Mouse (Mus musculus) hindbrain, embryonic 16.5 days (tissue): ENCODE measurements at regions not wholly inside any gene's neighbourhood (a gene's known extent, or its start where the extent isn't known, plus 50 kb on each side); places are given as distances from the start of the nearest gene placed in this dataset.

Experiments used
- ATAC-seq: fragments of 200-750 bp; cut with Nextera tagmentation; 2 replicates; pipeline ENCODE4 v1.8.0; 2017; ENCODE audit warnings: moderate TSS enrichment, moderate library complexity
- H3K27ac ChIP-seq: fragments of 300-500 bp; sonication (generic); 2 replicates; pipeline ENCODE4 v1.5.1; 2014; ENCODE audit warnings: low read depth, mild to moderate bottlenecking, control low read depth, low read length, moderate library complexity
- H3K27me3 ChIP-seq: fragments of 300-500 bp; sonication (generic); replicated peaks from 2 replicates; pipeline ENCODE4 v1.6.1; 2014; ENCODE audit warnings: low read length; ENCODE audit not compliant: control insufficient read depth, insufficient read depth
- H3K36me3 ChIP-seq: fragments of 300-500 bp; sonication (generic); 2 replicates; pipeline ENCODE4 v1.6.1; 2014; ENCODE audit warnings: mild to moderate bottlenecking, low read length, moderate library complexity, mixed read lengths; ENCODE audit not compliant: control insufficient read depth, insufficient read depth
- H3K4me1 ChIP-seq: fragments of 300-500 bp; sonication (generic); 2 replicates; pipeline ENCODE4 v1.6.1; 2014; ENCODE audit warnings: low read depth, low read length; ENCODE audit not compliant: control insufficient read depth, insufficient read depth
- H3K4me2 ChIP-seq: fragments of 300-500 bp; sonication (generic); 2 replicates; pipeline ENCODE4 v1.6.1; 2014; ENCODE audit warnings: mild to moderate bottlenecking, low read length, control low read depth, moderate library complexity
- H3K4me3 ChIP-seq: fragments of 300-500 bp; sonication (generic); 2 replicates; pipeline ENCODE4 v1.5.1; 2014; ENCODE audit warnings: mild to moderate bottlenecking, low read length, control low read depth, moderate library complexity
- H3K9ac ChIP-seq: fragments of 300-500 bp; sonication (generic); 2 replicates; pipeline ENCODE4 v1.6.1; 2014; ENCODE audit warnings: low read depth, mild to moderate bottlenecking, control low read depth, low read length, moderate library complexity
- H3K9me3 ChIP-seq: fragments of 300-500 bp; sonication (generic); 2 replicates; pipeline ENCODE4 v1.6.1; 2014; ENCODE audit warnings: mild to moderate bottlenecking, low read length, moderate library complexity; ENCODE audit not compliant: control insufficient read depth
- WGBS: fragments of 180-500 bp; shearing (Covaris S2); extraction: QIAGEN DNeasy Blood & Tissue Kit; methylation state at CpG from one replicate; pipeline ENCODE4 v1.1.7; 2014; 5-methylcytosine and 5-hydroxymethylcytosine counted together

DNA sequence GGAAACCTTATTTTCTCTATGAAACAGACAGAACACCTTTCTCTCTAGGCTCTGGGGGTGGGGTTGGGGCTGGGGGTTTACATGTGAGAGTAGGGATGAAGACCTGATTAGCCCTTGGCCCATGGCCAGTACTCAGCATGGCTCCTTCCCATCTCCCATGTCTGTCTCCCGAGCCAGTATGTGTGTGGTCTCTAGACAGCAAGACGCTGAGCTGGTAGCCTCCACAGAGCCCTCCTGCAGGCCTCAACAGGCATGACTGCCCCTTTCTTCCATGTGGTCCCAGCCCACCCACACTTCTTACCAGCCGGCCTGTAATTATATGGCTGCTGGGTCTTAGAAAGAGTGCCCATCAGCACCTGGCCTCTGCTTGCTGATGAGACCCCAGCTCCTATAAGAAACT is 84.2 kb upstream of the Bod1 start:
- Histone ChIP-seq H3K36me3 (no peaks in the 10 kb centered on the region), H3K4me2 (no peak overlapping the region), H3K4me1 (peaks cover 19% of the 10 kb centered on the region), H3K9me3 (no peaks in the 10 kb centered on the region), H3K27me3 (no peaks in the 10 kb centered on the region), H3K4me3 (no peak overlapping the region), H3K27ac (no peak overlapping the region), H3K9ac (no peak overlapping the region)
- ATAC-seq: no peak
- WGBS: 27% methylated on average over 3 of the region's 3 CpGs

DNA sequence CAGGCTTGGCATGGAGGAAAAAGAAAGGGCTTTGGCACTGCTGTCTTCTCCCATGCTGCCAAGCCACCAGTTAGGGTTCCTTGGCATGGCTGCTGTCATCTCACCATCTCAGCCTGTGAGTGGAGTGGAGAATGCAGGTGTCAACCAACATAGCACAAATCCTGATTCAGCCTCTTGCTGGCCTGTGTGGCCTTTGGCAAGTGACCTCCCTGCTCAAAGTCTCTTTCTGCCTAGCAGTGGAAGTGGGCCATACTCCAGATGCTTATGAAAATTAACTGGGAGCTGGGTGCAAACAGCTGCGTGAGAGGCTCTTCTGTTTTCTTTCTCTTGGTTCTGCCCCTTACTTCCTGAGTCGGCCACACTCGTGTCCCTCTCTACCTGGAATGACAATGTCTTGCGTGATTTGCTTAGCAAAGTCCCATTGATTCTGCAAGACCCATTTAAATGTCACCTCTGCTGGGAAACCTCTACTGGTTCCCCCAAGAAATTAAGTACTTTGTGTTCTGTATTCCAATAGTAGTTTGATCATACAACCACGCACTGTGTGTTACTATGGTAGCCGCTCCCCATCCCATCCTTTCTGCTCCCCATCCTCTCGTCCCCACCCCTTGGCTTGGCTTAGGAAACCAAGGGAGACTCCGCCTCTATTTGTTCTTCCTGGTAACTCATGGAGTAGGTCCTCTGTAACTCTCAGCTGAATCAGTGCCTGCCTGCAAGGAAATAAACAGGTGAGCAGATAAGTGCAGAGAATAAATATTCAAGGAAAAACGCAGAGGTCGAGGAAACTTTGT is 84.9 kb upstream of the Bod1 start:
- no peaks in the 10 kb centered on the region for H3K36me3 ChIP-seq

DNA sequence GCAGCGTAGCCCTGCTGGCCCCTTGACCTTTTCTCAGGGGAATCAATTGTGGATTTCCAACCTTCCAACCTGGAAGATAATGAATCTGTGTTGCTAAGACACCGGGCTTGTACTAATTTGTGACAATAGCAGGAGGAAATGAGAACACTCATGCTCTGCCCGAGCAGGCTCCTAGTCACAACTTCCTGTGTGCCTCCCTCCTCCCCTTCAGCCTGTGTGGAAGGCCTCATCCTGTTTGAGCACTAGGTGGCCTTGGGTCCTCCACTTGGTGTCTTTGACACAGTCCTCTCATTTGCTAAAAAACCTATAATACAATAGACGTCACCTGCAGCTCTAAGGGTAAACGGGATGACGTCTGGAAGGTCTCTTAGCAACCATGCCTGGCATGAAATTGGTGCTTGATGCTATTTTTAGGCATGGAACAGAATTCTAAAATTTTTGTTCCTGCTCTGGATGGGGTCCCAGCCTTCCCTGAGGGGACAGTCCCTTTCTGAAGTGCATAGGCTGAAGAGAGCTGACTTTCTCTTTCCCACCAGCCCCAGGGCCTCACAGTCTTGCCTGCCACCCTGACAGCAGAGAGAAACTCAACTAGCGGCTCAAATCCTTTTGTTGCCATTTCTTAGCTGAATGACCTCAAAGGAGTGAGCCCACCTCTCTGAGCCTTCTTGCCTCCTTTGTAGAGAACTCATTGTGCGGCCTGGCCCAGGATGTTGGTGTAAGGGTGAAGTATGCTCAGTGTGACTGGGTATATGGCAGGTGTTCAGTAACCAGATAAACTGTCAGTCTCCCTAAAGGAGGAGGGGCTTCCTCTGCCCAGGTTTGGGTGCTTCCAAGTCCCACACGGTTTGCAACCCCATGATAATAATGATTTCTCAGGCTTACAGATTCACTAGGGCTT is 88.4 kb upstream of the Bod1 start:
- Histone ChIP-seq H3K4me1 (peaks cover 11% of the 10 kb centered on the region), H3K27me3 (no peaks in the 10 kb centered on the region), H3K9ac (no peak overlapping the region), H3K9me3 (no peaks in the 10 kb centered on the region), H3K36me3 (no peaks in the 10 kb centered on the region), H3K4me3 (no peak overlapping the region), H3K27ac (0 out of 2 replicates have a peak overlapping the region, but pooled peaks have one; percentile 24), H3K4me2 (no peak overlapping the region)
- WGBS: 25% methylated on average over 9 of the region's 9 CpGs
- ATAC-seq: peak; percentile 29; the same call in 1 of the 2 replicates

More for the DNA sequence above, 84.9 kb upstream of the Bod1 start:
- Histone ChIP-seq H3K9me3 (no peaks in the 10 kb centered on the region), H3K4me2 (no peak overlapping the region), H3K9ac (no peak overlapping the region), H3K4me3 (no peak overlapping the region), H3K27me3 (no peaks in the 10 kb centered on the region), H3K27ac (no peak overlapping the region), H3K4me1 (peaks cover 20% of the 10 kb centered on the region)
- WGBS: 86% methylated on average over 10 of the region's 10 CpGs
- ATAC-seq: no peak

DNA sequence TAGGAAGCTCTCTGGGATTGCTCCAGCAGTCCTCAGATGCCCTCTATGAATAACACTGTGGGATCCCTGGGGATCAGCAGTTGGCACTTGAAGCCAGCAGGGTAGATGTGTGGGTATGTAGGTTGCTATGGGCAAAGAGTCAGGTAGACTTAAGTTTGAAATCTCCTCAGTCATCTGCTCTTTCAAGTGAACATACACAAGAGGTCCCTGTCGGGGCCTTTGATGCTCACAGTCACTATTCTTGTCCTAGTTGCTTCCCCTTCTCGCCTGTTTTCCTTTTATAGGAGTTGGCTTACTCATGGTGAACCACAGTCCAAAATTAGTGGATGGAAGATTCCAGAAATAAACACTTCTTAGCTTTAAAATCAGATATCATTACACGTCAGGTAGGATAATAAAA is 92.2 kb upstream of the Bod1 start:
- Histone ChIP-seq H3K4me3 (no peak overlapping the region), H3K4me2 (no peak overlapping the region), H3K4me1 (peaks cover 22% of the 10 kb centered on the region), H3K9me3 (no peaks in the 10 kb centered on the region), H3K9ac (no peak overlapping the region), H3K27me3 (no peaks in the 10 kb centered on the region), H3K27ac (no peak overlapping the region), H3K36me3 (no peaks in the 10 kb centered on the region)
- WGBS: 89% methylated on average over 3 of the region's 3 CpGs
- no peak for ATAC-seq

GRCm38 (mm10) chr11:31766296-31766695 is 94.6 kb upstream of the Bod1 start:
- no peak overlapping the region for H3K27ac ChIP-seq
- H3K4me1 ChIP-seq: peaks cover 23% of the 10 kb centered on the region
- no peak overlapping the region for H3K9ac ChIP-seq
- no peaks in the 10 kb centered on the region for H3K27me3 ChIP-seq
- no peak overlapping the region for H3K4me2 ChIP-seq
- WGBS: 92% methylated on average over 5 of the region's 5 CpGs
- no peaks in the 10 kb centered on the region for H3K9me3 ChIP-seq
- H3K36me3 ChIP-seq: no peaks in the 10 kb centered on the region
- no peak for ATAC-seq
- no peak overlapping the region for H3K4me3 ChIP-seq

DNA sequence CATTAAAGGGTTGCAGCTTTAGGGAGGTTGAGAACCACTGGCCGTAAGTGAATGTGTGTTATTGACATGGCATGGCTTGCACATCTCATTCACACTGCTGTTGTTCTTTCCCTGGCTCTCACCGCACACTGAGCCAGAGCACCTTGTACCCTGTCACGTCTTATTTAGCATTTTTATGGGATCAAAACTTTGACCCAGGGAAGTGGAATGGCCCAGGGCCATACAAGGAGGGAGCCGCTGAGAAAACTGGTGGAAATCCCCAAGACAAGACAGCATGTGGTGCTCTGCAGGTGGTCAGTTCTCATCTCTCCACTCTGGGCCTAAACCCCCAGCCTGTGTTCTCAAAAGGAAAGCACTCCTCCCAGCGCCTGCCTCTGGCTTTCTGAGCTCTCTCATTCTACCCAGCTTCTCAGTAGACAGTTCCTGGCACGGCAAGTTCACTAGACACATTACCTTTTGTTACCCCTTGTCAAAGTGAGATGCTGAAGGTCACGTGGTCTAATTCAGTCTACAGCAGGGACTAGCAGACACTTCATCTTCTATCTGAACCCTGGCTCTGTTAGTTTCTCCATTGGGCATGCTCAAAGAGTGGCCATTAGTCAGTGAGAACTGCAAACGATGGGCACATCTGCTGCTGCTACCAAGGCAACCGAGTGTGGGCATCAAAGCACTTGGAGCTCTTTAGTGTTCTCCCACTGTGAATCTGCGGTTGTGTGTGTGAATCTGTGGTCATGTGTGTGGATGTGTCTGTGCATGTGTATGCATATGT is 96.2 kb upstream of the Bod1 start:
- ATAC-seq: peak; percentile 86
- H3K36me3 ChIP-seq: no peaks in the 10 kb centered on the region
- peak overlapping the region; percentile 57; the same call in 1 of the 2 replicates for H3K27ac ChIP-seq

DNA sequence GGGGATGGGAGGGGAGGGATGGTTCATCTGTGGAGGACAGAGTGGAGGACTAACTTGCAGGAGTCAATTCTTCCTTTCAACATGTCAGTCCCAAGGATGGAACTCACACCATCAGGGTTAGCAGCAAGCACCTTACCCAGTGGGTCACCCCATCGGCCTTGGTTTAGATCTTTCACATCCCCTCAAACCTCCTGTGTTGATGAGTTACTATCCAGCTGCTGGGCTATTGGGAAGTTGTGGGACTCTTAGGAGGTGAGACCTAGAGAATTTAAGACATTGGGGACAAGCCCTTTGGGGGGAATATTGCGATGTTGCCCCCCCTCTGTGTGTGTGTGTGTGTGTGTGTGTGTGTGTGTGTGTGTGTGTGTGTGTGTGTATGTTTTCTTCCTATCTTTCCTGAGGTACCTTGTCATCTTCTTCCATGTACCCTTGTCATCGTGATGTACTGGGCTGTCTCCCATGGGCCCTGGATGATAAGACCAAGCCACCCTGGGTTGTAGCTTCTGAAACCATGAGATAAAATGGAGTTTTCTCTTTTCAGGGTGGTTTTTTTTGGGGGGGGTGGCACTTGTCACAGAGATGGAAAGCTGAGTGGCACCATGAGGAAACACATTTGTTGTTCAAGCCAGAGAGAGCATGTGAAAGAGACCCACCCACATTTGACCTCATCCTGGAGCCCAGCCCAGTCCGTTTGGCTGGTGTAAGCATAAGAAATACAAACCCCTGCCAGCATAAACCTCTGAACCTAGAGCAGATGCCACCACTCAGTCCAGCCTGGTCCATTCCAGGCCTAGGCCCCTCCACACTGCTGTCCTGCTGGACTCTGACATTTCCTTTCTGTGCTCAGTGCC is 98.3 kb upstream of the Bod1 start:
- WGBS: 79% methylated on average over 4 of the region's 4 CpGs
- no peak overlapping the region for H3K4me2 ChIP-seq
- peaks cover 25% of the 10 kb centered on the region for H3K4me1 ChIP-seq
- H3K4me3 ChIP-seq: no peak overlapping the region
- peak overlapping the region; percentile 81 for H3K27ac ChIP-seq
- peaks cover 3% of the 10 kb centered on the region; the same call in 1 of the 2 replicates for H3K9me3 ChIP-seq
- H3K9ac ChIP-seq: no peak overlapping the region; the same call in 1 of the 2 replicates
- ATAC-seq: peak; percentile 40
- no peaks in the 10 kb centered on the region for H3K36me3 ChIP-seq
- H3K27me3 ChIP-seq: no peaks in the 10 kb centered on the region

More for the DNA sequence above, 96.2 kb upstream of the Bod1 start:
- H3K9ac ChIP-seq: no peak overlapping the region
- H3K4me1 ChIP-seq: peaks cover 25% of the 10 kb centered on the region
- H3K4me2 ChIP-seq: no peak overlapping the region
- no peaks in the 10 kb centered on the region for H3K9me3 ChIP-seq
- H3K27me3 ChIP-seq: no peaks in the 10 kb centered on the region
- H3K4me3 ChIP-seq: no peak overlapping the region
- 21% methylated on average over 10 of the region's 10 CpGs for WGBS

- H3K4me2 ChIP-seq: no peak overlapping the region
- H3K4me3 ChIP-seq: no peak overlapping the region
- H3K36me3 ChIP-seq: no peaks in the 10 kb centered on the region
- 50% methylated on average over 7 of the region's 7 CpGs for WGBS
- peak overlapping the region; percentile 1; the same call in 1 of the 2 replicates for H3K9ac ChIP-seq
- peak; percentile 69 for ATAC-seq
- peaks cover 3% of the 10 kb centered on the region; the same call in 1 of the 2 replicates for H3K9me3 ChIP-seq
- peaks cover 25% of the 10 kb centered on the region for H3K4me1 ChIP-seq
- H3K27me3 ChIP-seq: no peaks in the 10 kb centered on the region
- peak overlapping the region; percentile 81 for H3K27ac ChIP-seq
Measured at GRCm38 (mm10) chr11:31770881-31771280, 99.2 kb upstream of the Bod1 start.
